Mouse (Mus musculus) liver, embryonic 15.5 days (tissue): ENCODE data around the gene Ntn4. TPM values are rescaled to one million over a fixed set of nuclear protein-coding genes. Genes with fewer than 3 reads are reported as not detected.
"Not testable (repeated sequence)": the region's sequence is repeated elsewhere in the genome, so short reads cannot be mapped to it uniquely, and the experiment has no call there.

ENCODE experiments used
- ATAC-seq: fragments of 200-750 bp; cut with Nextera tagmentation; 2 replicates; pipeline ENCODE4 v1.8.0; 2017; ENCODE audit warnings: moderate number of reproducible peaks, mild to moderate bottlenecking, moderate library complexity; ENCODE audit not compliant: insufficient read depth
- H3K27ac ChIP-seq: fragments of 300-500 bp; sonication (generic); replicated peaks from 2 replicates; pipeline ENCODE4 v1.5.1; 2015; ENCODE audit warnings: mild to moderate bottlenecking, inconsistent platforms
- H3K27me3 ChIP-seq: fragments of 300-500 bp; sonication (generic); 2 replicates; pipeline ENCODE4 v1.6.1; 2015; ENCODE audit warnings: mild to moderate bottlenecking, inconsistent platforms
- H3K36me3 ChIP-seq: fragments of 300-500 bp; sonication (generic); replicated peaks from 2 replicates; pipeline ENCODE4 v1.6.1; 2015; ENCODE audit warnings: moderate library complexity, mild to moderate bottlenecking, inconsistent platforms
- H3K4me1 ChIP-seq: fragments of 300-500 bp; sonication (generic); replicated peaks from 2 replicates; pipeline ENCODE4 v1.6.1; 2015; ENCODE audit warnings: inconsistent platforms
- H3K4me2 ChIP-seq: fragments of 300-500 bp; sonication (generic); 2 replicates; pipeline ENCODE4 v1.6.1; 2015; ENCODE audit warnings: moderate library complexity, mild to moderate bottlenecking, inconsistent platforms
- H3K4me3 ChIP-seq: fragments of 300-500 bp; sonication (generic); replicated peaks from 2 replicates; pipeline ENCODE4 v1.5.1; 2015; ENCODE audit warnings: mild to moderate bottlenecking, inconsistent platforms
- H3K9ac ChIP-seq: fragments of 300-500 bp; sonication (generic); 2 replicates; pipeline ENCODE4 v1.6.1; 2015; ENCODE audit warnings: moderate library complexity, mild to moderate bottlenecking, inconsistent platforms
- H3K9me3 ChIP-seq: fragments of 300-500 bp; sonication (generic); replicated peaks from 2 replicates; pipeline ENCODE4 v1.6.1; 2016; ENCODE audit warnings: inconsistent platforms
- WGBS: fragments of 180-500 bp; shearing (Covaris S2); methylation state at CpG from one replicate; pipeline ENCODE4 v1.1.7; 2015; ENCODE audit warnings: mixed read lengths; ENCODE audit not compliant: insufficient replicate concordance; 5-methylcytosine and 5-hydroxymethylcytosine counted together
- polyA plus RNA-seq: library from polyadenylated mRNA; unstranded; fragments of >200 nt; fragmentation: Nextera tagmentation; extraction: Ambion mirVana; gene quantifications from 2 replicates; pipeline ENCODE4 v1.2.1, GENCODE M21; 2015

Gene Ntn4
- polyA plus RNA-seq, 1 experiment from 2014 or later: 0.07 TPM

- not testable (repeated sequence) for H3K4me3 ChIP-seq, H3K36me3 ChIP-seq, H3K9me3 ChIP-seq, H3K27ac ChIP-seq, H3K4me2 ChIP-seq, H3K9ac ChIP-seq, H3K27me3 ChIP-seq, ATAC-seq
- 15% methylated on average over 3 of the region's 3 CpGs for WGBS
- H3K4me1 ChIP-seq: peaks cover 78% of the 10 kb centered on the region
Measured at GRCm38 (mm10) chr10:93685416-93685815, 44.9 kb downstream of the Ntn4 start.

GRCm38 (mm10) chr10:93686579-93686978, 46.1 kb downstream of the Ntn4 start:
- no peaks in the 10 kb centered on the region for H3K36me3 ChIP-seq
- H3K4me1 ChIP-seq: peaks cover 67% of the 10 kb centered on the region
- no peak overlapping the region for H3K4me3 ChIP-seq
- no peaks in the 10 kb centered on the region for H3K9me3 ChIP-seq
- H3K9ac ChIP-seq: no peak overlapping the region
- no peak overlapping the region for H3K27ac ChIP-seq
- H3K27me3 ChIP-seq: no peaks in the 10 kb centered on the region
- no peak overlapping the region for H3K4me2 ChIP-seq
- WGBS: 83% methylated on average over 6 of the region's 6 CpGs
- ATAC-seq: no peak

GRCm38 (mm10) chr10:93687781-93688180, 47.3 kb downstream of the Ntn4 start:
- Histone ChIP-seq H3K4me3 (no peak overlapping the region), H3K4me1 (peaks cover 56% of the 10 kb centered on the region), H3K4me2 (peak overlapping the region; percentile 59), H3K27me3 (no peaks in the 10 kb centered on the region), H3K9ac (no peak overlapping the region), H3K9me3 (no peaks in the 10 kb centered on the region), H3K36me3 (no peaks in the 10 kb centered on the region), H3K27ac (no peak overlapping the region)
- WGBS: 73% methylated on average over 3 of the region's 3 CpGs
- no peak for ATAC-seq

GRCm38 (mm10) chr10:93688306-93689171, 48.1 kb downstream of the Ntn4 start:
- Histone ChIP-seq H3K9me3 (no peaks in the 10 kb centered on the region), H3K4me3 (peak overlapping the region; percentile 33), H3K36me3 (no peaks in the 10 kb centered on the region), H3K4me2 (peak overlapping the region; percentile 59), H3K9ac (0 out of 2 replicates have a peak overlapping the region, but pooled peaks have one; percentile 9), H3K27ac (peak overlapping the region; percentile 67), H3K27me3 (no peaks in the 10 kb centered on the region), H3K4me1 (peaks cover 48% of the 10 kb centered on the region)
- WGBS: 39% methylated on average over 26 of the region's 26 CpGs
- ATAC-seq: peak; percentile 40; the same call in 1 of the 2 replicates

GRCm38 (mm10) chr10:93691344-93691743, 50.9 kb downstream of the Ntn4 start:
- no peak overlapping the region for H3K4me3 ChIP-seq
- WGBS: 73% methylated on average over 11 of the region's 11 CpGs
- no peak for ATAC-seq
- no peak overlapping the region for H3K9ac ChIP-seq
- H3K9me3 ChIP-seq: no peaks in the 10 kb centered on the region
- H3K4me2 ChIP-seq: no peak overlapping the region
- H3K27ac ChIP-seq: no peak overlapping the region
- no peaks in the 10 kb centered on the region for H3K36me3 ChIP-seq
- no peaks in the 10 kb centered on the region for H3K27me3 ChIP-seq
- H3K4me1 ChIP-seq: peaks cover 28% of the 10 kb centered on the region

- no peaks in the 10 kb centered on the region for H3K9me3 ChIP-seq
- no peak for ATAC-seq
- no peak overlapping the region for H3K9ac ChIP-seq
- H3K4me3 ChIP-seq: no peak overlapping the region
- no peak overlapping the region for H3K27ac ChIP-seq
- H3K36me3 ChIP-seq: no peaks in the 10 kb centered on the region
- H3K4me1 ChIP-seq: peaks cover 16% of the 10 kb centered on the region
- H3K4me2 ChIP-seq: no peak overlapping the region
- no peaks in the 10 kb centered on the region for H3K27me3 ChIP-seq
- WGBS: 68% methylated on average over 21 of the region's 21 CpGs
Measured at GRCm38 (mm10) chr10:93695043-93695791, 54.7 kb downstream of the Ntn4 start.

- no peak overlapping the region for H3K27ac ChIP-seq
- no peak overlapping the region for H3K9ac ChIP-seq
- no peak overlapping the region for H3K4me2 ChIP-seq
- ATAC-seq: no peak
- H3K4me3 ChIP-seq: no peak overlapping the region
- H3K9me3 ChIP-seq: no peaks in the 10 kb centered on the region
- peaks cover 24% of the 10 kb centered on the region for H3K4me1 ChIP-seq
- 67% methylated on average over 4 of the region's 4 CpGs for WGBS
- H3K27me3 ChIP-seq: no peaks in the 10 kb centered on the region
- H3K36me3 ChIP-seq: no peaks in the 10 kb centered on the region
Measured at GRCm38 (mm10) chr10:93696001-93696400, 55.5 kb downstream of the Ntn4 start.

- 77% methylated on average over 10 of the region's 10 CpGs for WGBS
- no peak overlapping the region for H3K4me2 ChIP-seq
- ATAC-seq: no peak
- no peaks in the 10 kb centered on the region for H3K9me3 ChIP-seq
- H3K9ac ChIP-seq: no peak overlapping the region
- no peak overlapping the region for H3K27ac ChIP-seq
- peaks cover 33% of the 10 kb centered on the region for H3K4me1 ChIP-seq
- no peak overlapping the region for H3K4me3 ChIP-seq
- no peaks in the 10 kb centered on the region for H3K36me3 ChIP-seq
- no peaks in the 10 kb centered on the region for H3K27me3 ChIP-seq
Measured at GRCm38 (mm10) chr10:93697866-93698483, 57.5 kb downstream of the Ntn4 start.

GRCm38 (mm10) chr10:93699689-93700478, 59.4 kb downstream of the Ntn4 start:
- 48% methylated on average over 10 of the region's 10 CpGs for WGBS
- Histone ChIP-seq H3K27me3 (no peaks in the 10 kb centered on the region), H3K9me3 (no peaks in the 10 kb centered on the region), H3K36me3 (no peaks in the 10 kb centered on the region), H3K4me3 (peak overlapping the region; percentile 35), H3K9ac (no peak overlapping the region), H3K4me2 (peak overlapping the region; percentile 64), H3K4me1 (peaks cover 33% of the 10 kb centered on the region), H3K27ac (no peak overlapping the region)
- ATAC-seq: no peak

- Histone ChIP-seq H3K27ac (0 out of 2 replicates have a peak overlapping the region, but pooled peaks have one; percentile 4), H3K9me3 (no peaks in the 10 kb centered on the region), H3K4me3 (peak overlapping the region; percentile 35), H3K4me2 (peak overlapping the region; percentile 64), H3K9ac (peak overlapping the region; percentile 37), H3K27me3 (no peaks in the 10 kb centered on the region), H3K36me3 (no peaks in the 10 kb centered on the region), H3K4me1 (peaks cover 33% of the 10 kb centered on the region)
- WGBS: 14% methylated on average over 21 of the region's 21 CpGs
- no peak for ATAC-seq
Measured at GRCm38 (mm10) chr10:93700589-93701363, 60.3 kb downstream of the Ntn4 start.
